Mouse (Mus musculus): ENCODE results near the gene Rhot2.

DNA sequence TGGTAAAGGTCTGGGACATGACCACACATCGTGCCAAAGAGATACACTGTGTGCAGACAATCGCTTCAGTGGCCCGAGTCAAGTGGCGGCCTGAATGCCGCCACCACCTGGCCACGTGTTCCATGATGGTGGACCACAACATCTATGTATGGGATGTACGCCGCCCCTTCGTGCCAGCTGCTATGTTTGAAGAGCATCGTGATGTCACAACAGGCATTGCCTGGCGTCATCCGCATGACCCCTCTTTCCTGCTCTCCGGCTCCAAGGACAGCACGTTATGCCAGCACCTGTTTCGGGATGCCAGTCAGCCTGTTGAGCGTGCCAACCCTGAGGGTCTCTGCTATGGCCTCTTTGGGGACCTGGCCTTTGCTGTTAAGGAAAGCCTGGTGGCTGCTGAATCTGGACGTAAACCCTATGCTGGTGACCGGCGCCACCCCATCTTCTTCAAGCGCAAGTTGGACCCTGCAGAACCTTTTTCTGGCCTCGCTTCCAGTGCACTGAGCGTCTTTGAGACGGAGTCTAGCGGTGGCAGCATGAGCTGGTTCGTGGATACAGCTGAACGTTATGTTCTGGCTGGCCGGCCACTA is 18.6 kb downstream of the Rhot2 start:
- no peak for TF ChIP-seq EP300 (optimal IDR thresholded peaks at IDR 0.05)
- TF ChIP-seq CTCF (IDR thresholded peaks at IDR 0.05; ENCODE audit: low read depth), result no peak
